Mouse (Mus musculus) lung, adult 18-20 months (tissue): ENCODE results near the gene Msi2.

Experiments used
- DNase-seq, 2 experiments: peaks; one replicate each; pipeline ENCODE4 v3.0.0; 2022; ENCODE audit warnings: mixed read lengths in 2 of 2

Gene Msi2

DNA sequence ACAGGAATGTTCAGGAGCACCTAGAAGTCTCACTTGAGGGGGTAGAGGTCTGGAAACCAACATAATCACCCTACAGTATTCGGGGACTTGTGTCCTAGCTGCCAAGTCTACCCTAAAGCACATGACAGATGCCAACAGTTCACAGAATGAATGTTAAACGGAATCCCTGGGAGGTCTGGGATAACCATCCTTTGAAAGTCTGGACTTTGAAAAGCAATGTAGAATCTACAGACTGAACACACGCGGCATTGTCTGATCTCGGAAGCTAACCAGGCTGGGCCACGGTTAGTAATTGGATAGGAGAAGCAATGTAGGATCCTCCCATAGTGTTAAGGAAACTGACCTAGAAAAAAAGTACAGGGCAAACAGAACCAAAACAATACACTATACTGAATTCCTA lies 105.3 kb downstream of the Msi2 start:
- DNase-seq, result no peak

DNA sequence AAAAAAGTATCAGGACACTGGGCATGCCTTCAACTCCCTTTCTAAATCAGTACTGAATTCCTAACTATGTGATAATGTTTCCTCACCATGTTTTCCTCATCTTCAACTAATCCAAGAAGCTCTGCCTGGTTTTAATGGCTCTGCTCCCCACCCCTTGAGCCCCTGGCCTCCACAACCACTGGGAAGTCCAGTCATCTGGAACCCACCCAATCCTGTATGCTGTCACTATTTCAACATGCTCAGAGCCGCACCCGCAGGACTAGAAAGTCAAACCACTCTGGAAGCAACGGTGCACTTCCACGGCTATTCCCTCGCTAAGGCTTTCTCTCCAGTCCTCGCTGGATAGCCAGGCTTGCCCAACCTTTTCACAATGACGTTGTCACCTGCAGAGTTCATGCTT lies 106.2 kb downstream of the Msi2 start:
- DNase-seq, result peak in 1 of 2 experiments; percentile 71

DNA sequence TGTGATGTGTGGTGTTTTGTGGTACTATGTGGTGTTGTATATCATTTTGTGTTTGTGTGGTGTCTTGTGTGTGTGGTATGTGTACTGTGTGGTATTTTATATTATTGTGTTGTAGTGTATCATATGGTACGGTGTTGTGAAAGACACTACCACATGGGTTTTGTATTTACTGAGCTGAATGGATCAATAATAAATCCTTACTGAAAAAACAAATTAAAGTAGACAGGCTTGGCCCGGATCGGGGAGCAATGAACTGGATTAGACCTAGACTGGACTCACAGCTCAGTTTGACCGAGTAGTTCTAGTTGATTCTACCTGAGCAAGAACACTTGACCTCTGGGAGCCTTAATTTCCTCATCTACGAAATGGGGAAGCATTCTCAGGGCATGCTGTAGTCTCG lies 107.5 kb downstream of the Msi2 start:
- no peak for DNase-seq

DNA sequence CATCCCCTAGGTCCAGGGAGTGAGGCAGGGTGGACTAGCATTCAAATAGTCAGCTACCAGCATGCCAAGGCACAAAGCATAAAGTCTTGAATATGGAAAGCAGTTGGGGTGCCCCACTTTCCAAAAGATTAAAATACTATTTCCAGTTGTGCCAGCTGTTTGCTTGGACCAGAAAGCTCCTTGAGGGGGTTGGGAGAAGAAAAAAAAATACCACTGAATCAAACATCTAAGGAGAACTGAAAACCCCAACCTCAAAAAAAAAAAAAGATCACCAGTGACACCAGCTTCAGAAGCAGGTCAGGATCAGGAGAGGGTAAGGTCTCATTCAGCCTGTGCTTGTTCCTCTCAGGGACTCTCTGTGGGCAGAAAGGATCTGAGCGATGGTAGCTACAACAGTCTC lies 108.2 kb downstream of the Msi2 start:
- DNase-seq, result no peak

DNA sequence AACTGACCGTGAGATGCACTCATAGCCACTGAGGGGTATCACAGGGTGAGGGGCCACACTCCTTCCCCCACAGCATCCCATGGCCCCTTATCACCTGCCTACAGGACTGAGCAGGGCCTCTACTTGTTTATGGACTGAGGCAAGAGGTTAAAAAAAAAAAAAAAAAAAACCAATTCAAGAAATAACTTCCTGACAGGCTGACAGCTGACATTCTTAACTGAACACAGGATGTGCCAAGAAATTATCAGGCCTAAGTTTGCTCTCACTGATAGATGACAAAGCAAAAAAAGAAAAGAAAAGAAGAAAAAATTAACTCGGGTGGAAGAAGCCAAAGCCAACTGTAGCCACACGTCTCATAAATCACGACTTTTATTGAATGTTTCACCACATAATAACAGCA lies 109.7 kb downstream of the Msi2 start:
- no peak for DNase-seq

DNA sequence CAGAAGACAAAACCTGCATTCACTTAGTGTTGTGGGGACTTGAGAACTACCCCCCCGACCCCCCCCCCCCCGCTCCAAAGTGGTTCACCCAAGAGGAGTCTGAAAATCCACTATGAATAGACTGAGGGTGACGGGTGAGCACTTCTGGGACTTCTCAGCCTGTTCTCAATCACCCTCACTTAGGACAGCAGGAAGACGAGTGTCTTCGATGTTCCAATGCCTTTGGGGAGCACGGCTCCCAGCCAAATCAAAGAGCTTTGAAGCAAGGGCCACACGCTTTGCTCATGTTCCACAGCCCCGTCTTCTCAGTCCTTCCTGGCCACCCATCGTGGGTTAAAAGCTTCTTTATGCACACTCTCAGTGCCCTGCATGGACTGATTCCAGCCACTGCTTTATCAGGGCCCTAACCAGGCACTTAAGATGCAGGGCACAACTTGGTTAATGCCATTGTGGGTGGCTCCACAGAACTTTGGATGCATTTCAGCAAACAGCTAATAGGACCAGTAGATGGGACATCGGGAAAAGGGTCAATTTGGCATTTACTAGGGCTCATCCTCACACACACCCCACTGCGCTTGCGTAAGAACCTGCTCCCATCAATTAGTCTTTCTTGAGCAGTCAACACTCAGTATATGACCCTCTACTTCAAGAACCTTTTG lies 110.5 kb downstream of the Msi2 start:
- DNase-seq, result no peak

DNA sequence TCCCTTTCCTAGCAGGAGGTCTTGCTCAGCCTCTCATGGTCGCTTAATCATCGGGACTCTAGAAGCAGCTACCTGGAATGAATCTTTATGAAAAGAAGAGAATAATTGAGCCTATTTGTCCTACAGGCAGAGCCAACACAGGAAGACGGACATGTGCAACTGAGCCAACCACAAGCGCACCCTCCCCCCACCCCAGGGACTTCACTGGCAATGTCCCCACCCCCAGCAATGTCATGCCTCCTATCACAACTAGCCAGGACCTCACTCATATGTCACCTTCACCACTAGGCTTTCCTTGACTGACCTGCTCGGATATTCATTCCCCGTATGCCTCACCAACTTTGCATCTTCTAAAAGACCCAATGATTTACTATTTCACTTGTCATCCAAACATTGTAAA lies 112.5 kb downstream of the Msi2 start:
- no peak for DNase-seq

DNA sequence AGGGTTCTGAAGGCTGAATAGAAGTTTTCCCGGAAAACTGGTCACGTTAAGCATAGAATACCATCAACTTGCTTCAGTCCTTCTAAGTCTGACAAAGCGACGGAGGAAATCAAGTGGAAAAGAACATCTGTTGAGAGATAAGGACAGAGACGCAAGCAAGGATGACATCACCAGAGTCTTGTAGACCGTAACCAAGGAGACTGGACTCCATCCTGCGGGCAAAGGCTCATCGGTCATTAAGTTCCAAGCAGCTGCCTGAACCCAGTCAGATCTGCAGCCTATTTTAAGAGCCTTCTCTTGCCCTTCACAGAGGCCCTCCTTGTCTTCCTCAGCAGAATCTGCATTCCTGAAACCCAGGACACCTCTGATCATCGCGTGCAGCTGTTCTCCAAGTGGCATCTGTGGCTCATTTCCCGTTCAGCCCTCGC lies 113.2 kb downstream of the Msi2 start:
- no peak for DNase-seq

DNA sequence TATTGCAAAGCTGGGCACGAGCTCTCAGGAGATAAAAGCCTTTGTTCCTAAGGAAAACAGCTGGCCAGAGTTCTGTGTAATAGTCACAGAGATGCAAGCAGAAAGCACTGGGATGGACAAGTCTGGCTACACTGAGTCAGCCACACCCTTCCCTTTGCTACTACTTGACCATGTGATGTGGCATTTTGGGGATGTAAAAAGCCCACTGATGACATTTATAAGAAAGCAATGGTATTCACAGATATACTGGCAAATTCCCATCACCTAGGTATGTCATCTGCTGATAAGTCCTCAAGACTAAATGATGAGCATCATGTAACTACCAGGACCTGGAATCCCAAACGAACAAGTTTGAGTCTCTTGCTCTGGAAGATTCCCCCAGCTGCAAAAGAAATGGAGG lies 113.7 kb downstream of the Msi2 start:
- no peak for DNase-seq

DNA sequence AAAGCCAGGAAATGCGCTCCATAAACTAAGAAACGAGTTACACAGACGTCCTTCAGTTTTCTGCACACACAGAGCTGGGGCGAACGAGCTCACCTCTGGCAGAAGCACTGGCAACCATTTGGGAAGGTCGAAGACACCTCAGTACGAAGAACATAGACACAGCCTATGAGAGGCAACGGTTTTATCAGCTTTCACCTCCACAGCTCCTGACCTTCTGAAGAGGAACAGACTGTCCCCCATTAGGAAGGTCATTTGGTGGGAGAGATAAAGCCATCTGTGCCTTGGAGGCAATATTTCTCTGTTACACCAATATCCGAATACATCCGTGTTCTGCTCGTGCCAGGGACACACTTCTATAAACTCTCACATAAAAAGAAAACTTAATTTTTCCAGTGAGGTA lies 114.9 kb downstream of the Msi2 start:
- DNase-seq, result no peak

DNA sequence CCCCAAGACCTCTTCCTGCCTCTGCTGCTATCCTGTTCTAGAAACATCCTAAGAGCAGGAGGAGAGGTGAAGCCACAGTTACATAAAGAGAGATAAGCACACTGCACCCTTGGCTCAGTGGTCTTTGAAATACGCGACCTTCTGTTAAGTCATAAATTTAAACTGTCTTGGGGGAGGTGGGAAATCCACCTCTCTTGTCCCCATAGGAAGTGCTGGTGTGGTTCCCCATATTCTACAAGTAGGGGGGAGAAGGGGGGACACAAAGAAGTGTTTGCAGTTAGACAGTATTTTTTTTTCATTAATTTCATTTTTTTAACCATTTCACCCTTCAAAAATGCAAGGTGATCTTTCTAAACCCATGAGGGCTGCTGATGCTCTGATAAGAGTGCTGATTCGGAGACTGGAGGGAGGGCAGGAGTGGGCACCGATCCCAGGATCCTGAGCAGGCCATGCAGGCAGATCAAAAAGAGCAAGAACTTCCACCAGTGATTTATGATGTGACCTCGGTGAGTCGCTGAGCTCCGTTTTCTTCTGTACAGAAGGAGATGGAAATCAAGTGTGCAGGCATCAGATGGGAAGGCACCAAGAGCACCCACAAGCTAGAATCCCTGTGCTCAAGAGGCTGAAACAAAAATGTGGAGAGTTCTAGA lies 115.7 kb downstream of the Msi2 start:
- DNase-seq, result no peak

DNA sequence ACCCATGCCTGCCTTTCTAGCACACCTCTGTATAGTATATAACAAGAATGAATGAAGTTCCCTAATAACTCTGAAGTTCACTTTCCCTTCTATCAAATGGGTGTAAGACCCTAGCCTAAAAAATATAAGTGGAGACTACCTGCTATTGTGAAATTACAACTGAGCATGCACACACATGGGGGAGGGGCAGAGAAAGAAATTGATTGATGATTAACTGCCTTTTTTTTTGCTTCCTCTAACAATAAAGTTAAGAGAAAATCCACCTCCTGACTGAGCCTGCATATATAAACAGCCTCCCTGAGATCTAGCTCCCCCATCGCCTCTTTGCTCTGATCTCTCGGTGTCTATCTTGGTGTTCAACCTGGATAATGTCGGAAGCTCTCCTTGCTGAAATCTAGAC lies 118.1 kb downstream of the Msi2 start:
- no peak for DNase-seq

DNA sequence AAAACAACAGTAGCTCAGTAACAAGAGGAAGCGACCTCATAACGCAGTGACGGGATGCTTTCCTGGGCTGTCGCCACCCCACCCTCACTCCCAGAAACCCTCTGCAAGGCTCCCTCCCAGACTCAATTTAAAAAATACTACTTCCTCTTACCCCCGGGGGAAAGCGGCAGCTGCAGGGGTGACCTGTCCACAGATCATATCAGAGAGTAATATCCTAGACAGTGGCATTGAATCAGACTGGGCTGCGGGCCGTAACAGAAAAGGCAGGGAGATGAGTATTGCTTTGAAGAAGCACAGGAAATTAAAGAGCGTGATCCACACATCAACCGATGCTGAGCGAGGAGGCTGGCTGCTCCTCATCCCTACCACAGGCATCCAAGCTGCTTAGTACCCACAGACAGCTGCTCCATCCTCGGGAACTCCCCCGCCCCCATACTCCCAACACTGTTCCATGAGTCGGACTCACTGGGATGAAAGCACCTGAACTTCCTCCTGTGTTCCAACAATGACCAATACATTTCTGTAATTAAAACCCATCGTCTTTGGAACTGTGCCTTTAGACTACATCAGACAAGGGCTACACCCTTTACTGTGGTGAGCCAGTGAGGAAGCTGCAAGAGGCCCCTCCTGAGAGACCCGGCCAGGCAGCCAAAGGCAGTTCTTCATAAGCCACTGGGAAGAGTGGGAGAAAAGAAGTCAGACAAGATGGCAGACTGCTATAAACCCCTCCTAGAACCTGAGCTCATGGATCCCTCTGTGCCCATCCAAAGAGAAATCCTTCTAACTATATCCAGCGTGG lies 118.8 kb downstream of the Msi2 start:
- DNase-seq, result no peak

DNA sequence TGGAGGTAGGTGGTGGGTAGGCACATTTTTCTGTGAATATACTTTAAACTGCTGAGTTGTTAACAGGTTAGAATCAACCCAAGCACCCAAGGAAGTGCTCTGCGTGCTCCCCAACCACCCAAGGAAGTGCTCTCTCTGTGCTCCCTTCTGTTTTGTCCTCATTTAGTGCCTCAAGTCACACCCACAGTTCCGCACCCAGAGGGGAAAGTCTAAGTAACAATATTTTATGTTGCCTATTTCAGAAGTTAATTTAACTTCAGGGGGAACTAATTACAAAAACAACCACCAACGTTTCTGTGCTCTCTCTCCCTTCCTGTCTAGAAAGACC lies 119.5 kb downstream of the Msi2 start:
- no peak for DNase-seq

DNA sequence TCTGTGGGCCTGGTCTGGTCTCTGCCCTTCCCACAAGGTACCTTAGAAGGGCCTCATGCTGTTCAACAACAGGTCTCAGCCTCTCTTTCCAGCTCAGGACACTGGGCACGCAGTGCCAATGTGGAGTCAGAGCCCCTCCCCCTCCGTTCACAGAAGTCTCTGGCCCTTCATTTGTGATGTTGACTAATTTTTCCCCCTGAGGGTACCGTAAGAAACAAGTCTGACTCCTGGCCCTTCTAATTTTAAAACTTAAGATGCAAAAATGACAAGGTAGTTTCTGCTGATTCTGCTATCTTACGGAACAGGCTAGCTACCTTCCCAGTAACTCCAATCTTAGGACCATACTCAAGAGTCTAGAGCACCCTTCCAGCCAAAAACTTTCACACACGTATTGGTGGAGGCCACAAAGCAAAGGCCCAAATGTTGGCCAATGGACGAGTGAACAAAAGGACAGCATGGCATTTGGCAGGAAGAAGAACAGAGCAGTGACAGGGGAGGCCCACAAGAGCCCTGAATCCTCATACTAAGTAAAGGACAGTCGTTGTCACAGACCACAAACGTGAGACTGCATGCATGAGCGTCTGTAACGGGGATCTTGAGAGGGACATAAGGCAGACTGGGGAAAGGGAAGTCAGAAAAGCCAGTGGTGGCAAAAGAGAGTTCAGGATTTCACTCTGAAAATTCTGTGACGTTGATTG lies 120.0 kb downstream of the Msi2 start:
- DNase-seq, result no peak

DNA sequence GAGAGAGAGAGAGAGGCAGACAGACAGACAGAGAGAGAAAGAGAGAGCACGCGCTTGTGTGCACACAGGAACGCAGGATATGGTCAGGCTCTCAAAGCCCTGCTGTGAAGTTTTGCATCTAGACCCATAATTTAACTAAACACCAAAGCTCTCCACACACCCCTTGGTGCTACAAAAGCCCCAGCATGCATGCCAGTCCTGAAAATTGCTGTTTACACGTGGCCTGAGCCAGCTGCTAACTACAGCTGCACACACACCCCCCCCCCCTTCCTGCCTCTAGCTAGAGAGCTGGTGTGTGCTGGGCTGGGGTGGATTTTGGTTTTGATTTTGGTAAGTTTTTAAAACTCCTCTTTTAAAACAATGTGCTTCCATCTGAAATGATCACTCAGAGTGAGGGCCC lies 122.7 kb downstream of the Msi2 start:
- no peak for DNase-seq

DNA sequence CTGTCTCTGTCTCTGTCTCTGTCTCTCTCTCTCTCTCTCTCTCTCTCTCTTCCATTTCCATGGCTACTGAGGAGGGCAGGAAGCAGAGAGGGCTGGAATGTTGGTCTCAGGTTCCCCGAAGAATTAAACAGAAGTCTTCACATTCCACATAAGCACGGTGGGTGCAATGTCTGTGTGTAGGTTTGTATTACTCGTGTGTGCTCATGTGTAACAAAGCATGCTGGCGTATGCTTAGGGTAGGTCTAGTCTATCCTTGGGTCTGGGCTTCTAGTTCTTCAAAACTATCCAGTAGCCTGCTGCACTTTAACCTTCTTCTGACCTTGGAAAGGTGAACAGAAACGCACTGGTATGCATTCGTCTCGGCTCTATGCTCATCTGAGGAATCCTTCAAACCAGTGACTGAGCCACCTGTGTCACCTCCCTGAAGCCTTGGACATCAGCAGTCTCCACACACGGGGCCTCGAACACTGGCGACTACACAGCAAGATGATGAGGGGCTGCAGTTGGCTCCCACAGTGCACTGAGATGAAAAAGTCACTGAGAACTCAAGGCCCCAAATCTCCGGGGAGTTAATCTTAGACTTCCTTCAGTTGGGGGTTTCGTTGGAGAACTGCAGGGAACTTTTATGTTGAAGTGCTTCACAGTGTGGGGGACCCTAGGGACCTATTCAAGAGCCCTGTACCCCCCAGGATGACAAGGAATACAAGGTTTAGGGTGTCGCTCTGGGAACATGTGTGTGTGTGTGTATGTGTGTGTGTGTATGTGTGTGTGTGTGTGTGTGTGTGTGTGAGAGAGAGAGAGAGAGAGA lies 123.3 kb downstream of the Msi2 start:
- DNase-seq, result no peak

DNA sequence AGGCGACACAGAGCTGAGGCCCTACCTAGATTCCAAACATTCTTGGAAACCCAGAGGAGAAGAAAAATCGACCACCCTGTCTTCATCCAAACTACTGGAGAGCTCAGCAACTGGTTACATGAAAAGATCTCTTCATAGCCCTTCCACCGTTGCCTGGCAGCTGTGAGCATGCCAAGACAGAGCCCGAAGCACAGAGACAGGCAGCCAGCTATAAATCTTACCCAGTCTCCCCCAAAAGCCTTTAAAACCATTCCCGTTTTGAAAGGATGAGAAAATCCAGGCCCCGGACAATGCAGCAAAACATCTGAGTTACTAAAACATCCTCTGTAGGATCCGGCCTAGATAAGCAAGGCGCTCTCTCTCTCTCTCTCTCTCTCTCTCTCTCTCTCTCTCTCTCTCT lies 124.3 kb downstream of the Msi2 start:
- DNase-seq, result no peak

DNA sequence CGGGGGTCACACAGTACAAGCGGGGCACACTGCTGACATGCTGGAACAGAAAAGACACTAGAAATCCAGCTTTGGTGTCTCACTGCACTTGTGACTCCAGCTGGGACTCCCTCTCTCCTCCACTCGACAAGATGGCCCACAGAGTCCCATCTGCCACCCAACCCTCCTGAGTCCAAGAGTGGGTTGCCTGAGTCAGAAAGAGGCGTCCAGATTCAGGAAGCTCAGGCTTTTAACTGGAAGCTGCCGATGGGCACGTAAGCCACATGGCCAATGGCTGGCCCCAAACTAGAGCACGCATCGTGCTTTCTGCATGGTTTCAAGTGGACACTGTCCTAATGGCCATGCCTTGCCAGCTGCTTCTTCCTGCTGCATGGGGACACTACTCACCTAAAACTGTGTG lies 126.2 kb downstream of the Msi2 start:
- DNase-seq, result no peak

DNA sequence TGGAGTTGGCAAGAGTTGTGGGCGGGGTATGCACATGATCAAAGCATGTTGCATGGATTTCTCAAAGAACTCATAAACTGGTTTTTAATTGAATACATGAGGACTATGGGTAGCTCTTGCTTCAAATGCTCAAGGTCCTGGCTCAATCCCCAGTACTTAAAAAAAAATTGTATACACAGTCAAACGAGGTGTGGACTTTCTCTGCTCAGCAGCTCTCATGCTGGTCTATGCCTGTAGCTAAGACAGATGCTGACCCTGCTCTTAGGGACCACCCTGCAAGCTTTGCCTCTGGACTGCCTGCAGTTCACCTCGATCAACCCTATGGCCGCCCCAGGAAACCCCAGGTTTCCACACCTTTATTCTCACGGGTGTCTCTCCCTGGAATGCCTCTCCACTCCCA lies 127.7 kb downstream of the Msi2 start:
- DNase-seq, result no peak

DNA sequence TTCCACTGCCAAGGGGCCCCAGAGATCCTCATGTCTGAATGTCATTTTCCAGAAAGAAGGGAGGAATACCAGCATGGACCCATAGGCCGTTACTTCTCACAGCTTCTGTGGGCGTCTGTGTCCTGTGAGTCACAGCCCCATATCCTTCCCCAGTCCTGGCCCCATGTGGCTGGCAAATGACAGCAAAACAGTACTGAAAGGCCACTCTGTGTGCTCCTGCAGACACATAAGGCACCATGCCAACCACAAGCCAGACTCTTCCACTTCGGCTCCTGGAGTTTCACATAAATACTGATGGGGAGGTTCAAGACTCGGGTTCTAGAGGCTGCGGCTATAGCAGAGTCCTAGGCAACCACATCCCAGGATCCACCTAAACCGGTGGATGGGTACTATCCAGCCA lies 128.7 kb downstream of the Msi2 start:
- no peak for DNase-seq

DNA sequence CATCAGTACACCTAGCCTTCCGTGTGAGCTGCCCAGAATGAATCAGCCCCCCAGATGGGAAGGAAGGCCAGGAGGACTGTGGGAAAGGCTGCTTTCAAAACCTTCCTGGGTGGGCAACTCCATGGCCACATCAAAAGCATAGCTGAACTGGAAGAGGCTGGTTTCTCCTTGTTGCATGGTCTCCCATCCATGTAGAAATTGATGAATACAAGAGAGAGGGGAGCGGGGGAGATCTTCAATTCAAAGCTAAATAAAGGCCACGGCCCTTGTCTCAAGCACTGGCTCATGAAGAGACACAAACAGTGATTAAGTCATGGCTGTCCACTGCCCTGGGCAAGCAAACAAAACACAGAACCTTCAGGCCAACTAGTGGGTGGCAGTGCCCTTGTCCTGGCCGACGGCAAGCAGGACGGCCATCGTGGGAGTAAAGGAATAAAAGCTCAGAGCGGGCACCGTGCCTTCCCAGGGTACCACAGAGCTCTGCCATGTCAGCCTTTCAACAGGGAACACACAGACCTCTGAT lies 129.6 kb downstream of the Msi2 start:
- DNase-seq, result no peak

DNA sequence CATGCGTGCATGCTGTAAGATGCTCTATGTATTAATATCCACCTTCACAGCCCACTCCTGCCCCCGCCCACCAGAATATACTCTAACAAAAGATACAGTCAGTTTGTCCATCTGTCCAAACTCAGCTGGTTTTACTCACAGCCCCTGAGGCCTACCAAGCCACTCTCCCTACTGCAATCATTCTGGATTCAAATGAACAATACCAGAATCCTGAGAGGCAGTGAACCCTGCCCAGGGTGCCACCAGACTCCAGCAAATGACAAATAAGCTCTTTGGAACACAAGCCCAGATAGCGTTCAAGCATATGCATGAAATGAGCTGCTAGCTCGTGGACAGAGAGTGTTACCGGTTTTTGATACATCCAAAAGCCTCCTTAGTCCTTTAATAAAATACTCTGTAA lies 130.6 kb downstream of the Msi2 start:
- no peak for DNase-seq
